Mouse (Mus musculus) embryonic fibroblast, embryonic 13.5 days (primary cell): ENCODE data around the gene Trappc2l.

ENCODE experiments used
- CTCF ChIP-seq: IDR thresholded peaks from 2 replicates; pipeline ENCODE4 v1.5.1; 2011; ENCODE audit warnings: mild to moderate bottlenecking, control low read depth, low read length, moderate library complexity, borderline replicate concordance; ENCODE audit not compliant: insufficient read depth
- POLR2A ChIP-seq: IDR thresholded peaks from 2 replicates; pipeline ENCODE4 v1.6.1; 2011; ENCODE audit warnings: low read depth, mild to moderate bottlenecking, control low read depth, low read length, moderate library complexity

DNA sequence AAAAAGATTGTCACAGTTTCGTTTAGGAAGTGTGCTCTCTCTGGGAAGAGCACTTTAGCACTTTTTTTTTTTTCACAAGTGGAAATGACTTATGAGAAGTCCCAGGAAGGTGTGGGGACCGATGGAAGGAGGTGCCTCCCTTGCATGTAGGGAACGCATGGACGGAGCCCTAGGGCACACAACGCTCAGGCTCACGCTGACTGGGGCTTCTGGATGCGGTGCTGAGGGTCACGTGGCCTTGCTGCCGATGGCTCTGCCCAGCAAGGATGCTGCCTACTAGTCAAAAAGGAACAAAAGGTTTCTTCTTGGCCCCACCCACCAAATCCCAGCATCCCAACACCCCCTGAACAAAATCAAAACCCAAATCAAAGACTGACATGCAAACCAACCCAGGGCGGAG, 17.9 kb downstream of the Trappc2l start:
- TF ChIP-seq CTCF (no peak), POLR2A (no peak)
